Mouse (Mus musculus): ENCODE results near the gene Ttc7b. TPM values are rescaled to one million over a fixed set of nuclear protein-coding genes. Genes with fewer than 3 reads are reported as not detected.

Ttc7b gene
- polyA plus RNA-seq, 1 experiment = 0.13 TPM

DNA sequence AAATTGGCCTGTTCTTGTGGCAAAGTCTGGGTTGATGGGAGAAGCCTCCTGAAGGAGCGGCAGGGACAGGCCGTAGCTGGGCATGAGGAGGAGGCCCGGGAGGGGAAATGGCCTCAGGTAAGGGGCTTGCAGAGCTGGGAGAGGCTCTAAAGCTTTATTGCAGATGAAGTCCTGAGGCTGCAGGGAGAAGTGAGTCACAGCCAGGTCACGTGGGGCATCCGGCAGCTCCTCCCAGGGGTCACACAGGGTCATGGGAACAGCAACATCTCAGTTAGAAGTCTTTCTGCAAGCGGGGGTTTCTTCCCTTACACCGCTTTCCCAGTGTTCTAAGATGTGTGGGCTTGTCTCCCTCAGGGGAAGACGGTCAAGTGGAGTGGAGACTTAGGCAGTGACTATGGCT lies 8.5 kb upstream of the Ttc7b start:
- TF ChIP-seq TAL1 (IDR thresholded peaks at IDR 0.05; ENCODE audit: low read length) = no peak
- TF ChIP-seq GATA1 (IDR thresholded peaks at IDR 0.05; ENCODE audit: low read length) = no peak
- Histone ChIP-seq H3K9me3 (ENCODE audit: control insufficient read depth, low read length) (no peaks in the 10 kb centered on the region), H3K36me3 (ENCODE audit: control insufficient read depth) (no peaks in the 10 kb centered on the region), H3K4me1 (ENCODE audit: control insufficient read depth) (no peaks in the 10 kb centered on the region), H3K27me3 (ENCODE audit: control insufficient read depth) (no peaks in the 10 kb centered on the region), H3K4me3 (replicated peaks) (no peak overlapping the region)

DNA sequence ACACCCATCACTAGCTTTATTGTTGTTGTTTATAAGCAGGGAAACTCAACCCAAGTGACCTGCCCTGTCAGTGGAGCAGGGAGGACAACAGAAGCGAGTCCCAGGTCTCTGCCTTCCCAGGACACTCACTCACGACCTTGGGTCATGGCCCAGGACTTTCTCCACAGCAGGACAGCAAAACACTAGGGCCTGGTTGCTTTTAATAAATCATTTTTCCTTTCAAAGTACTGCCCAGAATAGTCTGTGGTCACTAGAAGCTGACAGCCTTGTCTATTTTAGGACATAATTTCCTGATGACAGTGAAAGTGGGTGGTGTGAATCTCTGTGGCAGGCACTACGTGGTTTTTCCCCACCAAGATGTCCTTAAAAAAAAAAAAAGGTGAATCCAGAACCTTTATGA lies 7.6 kb upstream of the Ttc7b start:
- no peaks in the 10 kb centered on the region for H3K4me1 ChIP-seq (ENCODE audit: control insufficient read depth)
- H3K9me3 ChIP-seq (ENCODE audit: control insufficient read depth, low read length) = no peaks in the 10 kb centered on the region
- H3K4me3 ChIP-seq (replicated peaks) = no peak overlapping the region
- no peak for TF ChIP-seq TAL1 (IDR thresholded peaks at IDR 0.05; ENCODE audit: low read length)
- TF ChIP-seq GATA1 (IDR thresholded peaks at IDR 0.05; ENCODE audit: low read length) = no peak
- H3K36me3 ChIP-seq (ENCODE audit: control insufficient read depth) = no peaks in the 10 kb centered on the region
- H3K27me3 ChIP-seq (ENCODE audit: control insufficient read depth) = no peaks in the 10 kb centered on the region

DNA sequence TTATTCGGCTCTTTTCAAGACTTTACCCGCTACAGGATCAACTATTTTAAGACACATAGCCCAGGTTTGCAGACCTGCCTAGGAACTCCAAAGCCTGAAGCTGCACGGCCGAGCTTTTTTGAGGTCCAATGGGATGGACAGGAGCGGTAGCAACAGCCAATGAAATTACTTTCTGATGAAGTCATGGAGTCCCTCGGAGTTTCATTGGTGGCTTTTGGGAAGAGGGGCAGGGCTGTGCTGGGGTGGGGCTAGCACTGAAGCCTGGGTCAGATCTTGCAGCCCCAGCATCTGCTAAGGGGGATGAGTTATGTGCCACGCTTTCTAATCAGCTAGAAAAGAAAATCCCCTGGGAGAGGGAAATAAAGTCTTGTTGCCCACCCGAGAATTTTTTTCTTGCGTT lies 7.1 kb upstream of the Ttc7b start:
- H3K4me3 ChIP-seq (replicated peaks) = no peak overlapping the region

DNA sequence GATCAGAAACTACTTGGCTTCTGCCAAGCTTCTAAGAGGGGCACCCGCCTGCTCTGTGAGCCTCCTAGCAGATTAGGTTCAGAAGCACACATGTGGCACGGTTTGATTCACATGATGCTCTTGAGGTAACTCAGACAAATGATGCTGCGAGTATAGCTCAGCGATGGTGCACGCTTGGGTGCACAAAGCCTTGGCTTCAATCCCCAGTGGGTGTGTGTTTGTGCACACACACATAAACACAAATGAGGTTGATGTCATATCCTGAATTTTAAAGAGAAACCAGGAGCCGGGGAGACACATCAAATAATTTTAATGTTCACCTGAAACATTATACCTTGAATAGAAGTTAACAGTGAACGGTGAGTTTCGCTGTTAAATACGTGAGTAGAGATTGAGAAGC lies 6.6 kb upstream of the Ttc7b start:
- no peaks in the 10 kb centered on the region for H3K9me3 ChIP-seq (ENCODE audit: control insufficient read depth, low read length)
- no peaks in the 10 kb centered on the region for H3K36me3 ChIP-seq (ENCODE audit: control insufficient read depth)
- no peak overlapping the region for H3K4me3 ChIP-seq (replicated peaks)
- TF ChIP-seq TAL1 (IDR thresholded peaks at IDR 0.05; ENCODE audit: low read length) = no peak
- TF ChIP-seq GATA1 (IDR thresholded peaks at IDR 0.05; ENCODE audit: low read length) = no peak
- H3K4me1 ChIP-seq (ENCODE audit: control insufficient read depth) = no peaks in the 10 kb centered on the region
- no peaks in the 10 kb centered on the region for H3K27me3 ChIP-seq (ENCODE audit: control insufficient read depth)

More for the DNA sequence above, 7.1 kb upstream of the Ttc7b start:
- H3K4me1 ChIP-seq (ENCODE audit: control insufficient read depth) = no peaks in the 10 kb centered on the region
- no peaks in the 10 kb centered on the region for H3K9me3 ChIP-seq (ENCODE audit: control insufficient read depth, low read length)
- H3K27me3 ChIP-seq (ENCODE audit: control insufficient read depth) = no peaks in the 10 kb centered on the region
- H3K36me3 ChIP-seq (ENCODE audit: control insufficient read depth) = no peaks in the 10 kb centered on the region
- TF ChIP-seq TAL1 (IDR thresholded peaks at IDR 0.05; ENCODE audit: low read length) = no peak
- no peak for TF ChIP-seq GATA1 (IDR thresholded peaks at IDR 0.05; ENCODE audit: low read length)

DNA sequence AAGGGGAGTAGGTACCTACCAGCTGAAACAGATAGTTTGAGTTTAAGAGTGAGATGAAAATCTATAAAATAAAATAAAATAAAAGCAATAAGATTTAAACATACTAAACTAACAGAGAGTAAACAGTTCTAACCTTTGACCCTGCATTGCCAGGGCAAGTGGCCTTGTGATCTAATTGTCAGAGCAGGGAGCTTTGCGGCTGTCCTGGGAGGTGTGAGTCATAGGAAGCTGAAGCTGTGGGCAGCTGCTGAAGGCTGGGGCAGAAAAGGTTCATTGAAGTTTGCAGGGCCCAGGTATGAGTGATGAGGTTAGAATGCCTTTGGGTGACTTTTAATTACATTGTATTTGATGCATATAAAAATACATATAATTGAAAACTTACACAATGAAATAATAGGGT lies 5.3 kb upstream of the Ttc7b start:
- Histone ChIP-seq H3K4me3 (replicated peaks) (no peak overlapping the region), H3K4me1 (ENCODE audit: control insufficient read depth) (peaks cover under 1% of the 10 kb centered on the region), H3K36me3 (ENCODE audit: control insufficient read depth) (no peaks in the 10 kb centered on the region), H3K9me3 (ENCODE audit: control insufficient read depth, low read length) (no peaks in the 10 kb centered on the region), H3K27me3 (ENCODE audit: control insufficient read depth) (peaks cover 7% of the 10 kb centered on the region)
- TF ChIP-seq TAL1 (IDR thresholded peaks at IDR 0.05; ENCODE audit: low read length) (no peak), GATA1 (IDR thresholded peaks at IDR 0.05; ENCODE audit: low read length) (no peak)

GRCm38 (mm10) chr12:100520077-100520793 lies 391 bp downstream of the Ttc7b start:
- H3K36me3 ChIP-seq (ENCODE audit: control insufficient read depth) = no peaks in the 10 kb centered on the region
- H3K9me3 ChIP-seq (ENCODE audit: control insufficient read depth, low read length) = no peaks in the 10 kb centered on the region
- H3K4me1 ChIP-seq (ENCODE audit: control insufficient read depth) = peaks cover 15% of the 10 kb centered on the region
- H3K27me3 ChIP-seq (ENCODE audit: control insufficient read depth) = peaks cover 29% of the 10 kb centered on the region
- peak overlapping the region; percentile 63 for H3K4me3 ChIP-seq (replicated peaks)
- TF ChIP-seq GATA1 (IDR thresholded peaks at IDR 0.05; ENCODE audit: low read length) = no peak
- TF ChIP-seq TAL1 (IDR thresholded peaks at IDR 0.05; ENCODE audit: low read length) = no peak

DNA sequence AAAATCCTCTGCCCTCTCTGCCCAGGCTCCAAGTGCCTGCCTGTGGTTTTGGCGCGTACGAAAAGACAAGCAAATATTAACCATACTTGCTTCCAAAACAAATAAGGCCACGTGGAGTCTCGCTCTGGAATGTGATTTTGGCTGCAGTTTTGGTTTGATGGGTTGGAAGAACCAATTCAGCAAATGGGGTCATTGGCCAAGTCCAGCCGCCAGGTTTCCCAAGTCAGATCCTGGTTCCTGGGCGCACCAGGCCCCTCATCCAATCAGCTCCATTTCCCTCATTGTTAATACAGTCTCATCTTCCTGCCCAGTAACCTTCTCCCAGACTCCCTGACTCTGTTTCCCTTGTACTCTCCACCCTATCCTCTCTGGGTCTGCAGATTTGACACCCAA lies 946 bp downstream of the Ttc7b start:
- no peaks in the 10 kb centered on the region for H3K36me3 ChIP-seq (ENCODE audit: control insufficient read depth)
- H3K4me1 ChIP-seq (ENCODE audit: control insufficient read depth) = peaks cover 15% of the 10 kb centered on the region
- peak overlapping the region; percentile 63 for H3K4me3 ChIP-seq (replicated peaks)
- H3K27me3 ChIP-seq (ENCODE audit: control insufficient read depth) = peaks cover 29% of the 10 kb centered on the region
- H3K9me3 ChIP-seq (ENCODE audit: control insufficient read depth, low read length) = no peaks in the 10 kb centered on the region
- no peak for TF ChIP-seq GATA1 (IDR thresholded peaks at IDR 0.05; ENCODE audit: low read length)
- TF ChIP-seq TAL1 (IDR thresholded peaks at IDR 0.05; ENCODE audit: low read length) = no peak

DNA sequence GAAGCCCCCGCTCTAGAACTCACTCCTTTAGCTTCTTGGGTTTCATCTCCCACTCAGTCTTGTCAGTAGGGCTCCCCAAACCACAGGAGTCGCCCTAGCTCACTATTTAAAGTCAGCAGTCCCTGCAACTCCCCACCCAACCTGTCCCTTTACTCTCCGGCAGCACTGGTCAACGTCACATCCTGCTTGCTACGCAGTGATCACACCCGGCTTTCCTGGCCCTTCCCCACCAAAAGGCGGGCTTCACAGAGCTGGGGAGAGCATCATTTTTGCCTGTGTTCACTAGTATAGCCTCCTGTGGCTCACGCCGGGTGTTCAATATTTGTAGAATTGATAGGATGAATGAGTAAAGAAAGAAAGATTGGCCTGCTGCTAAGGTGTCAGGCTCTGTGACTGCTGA lies 3.3 kb downstream of the Ttc7b start:
- H3K27me3 ChIP-seq (ENCODE audit: control insufficient read depth) = peaks cover 29% of the 10 kb centered on the region
- peaks cover 15% of the 10 kb centered on the region for H3K4me1 ChIP-seq (ENCODE audit: control insufficient read depth)
- TF ChIP-seq TAL1 (IDR thresholded peaks at IDR 0.05; ENCODE audit: low read length) (no peak), GATA1 (IDR thresholded peaks at IDR 0.05; ENCODE audit: low read length) (no peak)

GRCm38 (mm10) chr12:100516161-100516838 lies 4.3 kb downstream of the Ttc7b start:
- Histone ChIP-seq H3K4me3 (replicated peaks) (no peak overlapping the region), H3K27me3 (ENCODE audit: control insufficient read depth) (peaks cover 25% of the 10 kb centered on the region), H3K36me3 (ENCODE audit: control insufficient read depth) (no peaks in the 10 kb centered on the region), H3K4me1 (ENCODE audit: control insufficient read depth) (peaks cover 15% of the 10 kb centered on the region), H3K9me3 (ENCODE audit: control insufficient read depth, low read length) (no peaks in the 10 kb centered on the region)
- no peak for TF ChIP-seq GATA1 (IDR thresholded peaks at IDR 0.05; ENCODE audit: low read length)
- no peak for TF ChIP-seq TAL1 (IDR thresholded peaks at IDR 0.05; ENCODE audit: low read length)

More for the DNA sequence above, 3.3 kb downstream of the Ttc7b start:
- Histone ChIP-seq H3K4me3 (replicated peaks) (no peak overlapping the region), H3K9me3 (ENCODE audit: control insufficient read depth, low read length) (no peaks in the 10 kb centered on the region), H3K36me3 (ENCODE audit: control insufficient read depth) (no peaks in the 10 kb centered on the region)

Measured in erythroblast, embryonic 14.5 days (primary cell).